Mouse (Mus musculus) heart, adult 8-10 months (tissue): Measurements from ENCODE around the gene Pnp. TPM values are rescaled to one million over a fixed set of nuclear protein-coding genes. Genes with fewer than 3 reads are reported as not detected.
"Not testable (repeated sequence)": the region's sequence is repeated elsewhere in the genome, so short reads cannot be mapped to it uniquely, and the experiment has no call there.

Source experiments
- DNase-seq: peaks from one replicate; pipeline ENCODE4 v3.0.0; 2022; ENCODE audit warnings: low spot score
- total RNA-seq, 4 experiments: library from RNA; stranded (reverse); gene quantifications; 2 replicates each; pipeline ENCODE4 v1.2.4; 2022

The Pnp gene
- total RNA-seq, 4 experiments from 2014 or later, result 8.0 to 10.9 (median 9.3) TPM

DNA sequence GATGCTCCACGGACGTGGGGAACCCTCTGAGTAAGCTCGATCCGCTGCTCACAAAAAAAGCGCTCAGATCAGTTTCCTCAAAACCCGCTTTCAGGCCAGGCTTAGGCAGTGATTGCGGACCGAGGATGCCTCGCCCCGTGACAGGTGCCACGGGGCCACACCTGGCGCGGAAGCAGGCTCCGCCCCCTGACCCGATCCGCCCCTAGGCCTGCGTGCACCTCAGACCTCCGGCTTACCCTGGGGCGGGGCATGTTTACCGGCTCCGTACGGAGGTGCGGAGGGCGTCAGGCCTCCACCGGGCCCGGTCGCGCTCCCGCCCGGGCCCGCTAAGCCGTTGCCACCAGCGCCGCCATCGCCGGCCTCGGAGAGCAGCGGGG is 517 bp upstream of the Pnp start:
- DNase-seq, result no peak

- no peak for DNase-seq
Observed at GRCm38 (mm10) chr14:50931493-50932020, 675 bp downstream of the Pnp start.

DNA sequence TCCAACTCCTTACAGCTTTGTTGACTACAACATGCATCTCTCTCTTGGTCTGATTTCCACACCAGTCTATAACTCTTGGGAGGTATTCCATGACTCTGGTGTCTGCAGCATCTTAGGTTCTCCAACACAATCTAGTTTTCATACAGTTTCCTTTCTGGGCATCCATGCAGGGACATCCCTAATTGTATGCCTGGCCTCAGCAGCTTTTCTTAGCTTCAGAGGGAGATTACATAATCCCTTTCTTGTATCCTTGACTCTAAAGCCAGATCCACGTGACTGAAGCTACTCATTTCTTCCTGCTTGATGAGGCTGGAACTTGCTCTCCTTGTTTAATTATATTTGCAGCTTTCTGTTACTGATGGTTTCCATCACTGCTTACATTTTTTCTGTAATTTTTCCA is 5.8 kb downstream of the Pnp start:
- no peak for DNase-seq

GRCm38 (mm10) chr14:50938119-50938908 is 7.4 kb downstream of the Pnp start:
- DNase-seq, result no peak

DNA sequence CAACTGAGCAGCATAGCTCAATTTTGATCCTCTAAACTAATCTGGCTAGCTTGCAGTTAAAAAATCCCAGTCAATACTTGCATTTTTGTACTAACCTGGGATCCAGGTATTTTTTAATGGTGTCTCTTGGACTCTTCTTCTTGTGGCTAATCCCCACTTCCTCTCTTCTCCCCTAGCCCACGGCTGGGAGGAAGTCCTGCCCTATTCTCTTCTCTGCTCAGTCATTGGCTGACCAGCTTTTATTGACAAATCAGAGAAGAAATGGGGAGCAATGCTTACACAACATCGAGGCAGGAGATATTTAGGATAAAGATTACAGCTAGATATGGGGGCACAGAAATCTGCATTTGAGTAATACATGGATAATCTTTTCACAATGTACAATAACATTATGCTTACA is 8.1 kb downstream of the Pnp start:
- no peak for DNase-seq

DNA sequence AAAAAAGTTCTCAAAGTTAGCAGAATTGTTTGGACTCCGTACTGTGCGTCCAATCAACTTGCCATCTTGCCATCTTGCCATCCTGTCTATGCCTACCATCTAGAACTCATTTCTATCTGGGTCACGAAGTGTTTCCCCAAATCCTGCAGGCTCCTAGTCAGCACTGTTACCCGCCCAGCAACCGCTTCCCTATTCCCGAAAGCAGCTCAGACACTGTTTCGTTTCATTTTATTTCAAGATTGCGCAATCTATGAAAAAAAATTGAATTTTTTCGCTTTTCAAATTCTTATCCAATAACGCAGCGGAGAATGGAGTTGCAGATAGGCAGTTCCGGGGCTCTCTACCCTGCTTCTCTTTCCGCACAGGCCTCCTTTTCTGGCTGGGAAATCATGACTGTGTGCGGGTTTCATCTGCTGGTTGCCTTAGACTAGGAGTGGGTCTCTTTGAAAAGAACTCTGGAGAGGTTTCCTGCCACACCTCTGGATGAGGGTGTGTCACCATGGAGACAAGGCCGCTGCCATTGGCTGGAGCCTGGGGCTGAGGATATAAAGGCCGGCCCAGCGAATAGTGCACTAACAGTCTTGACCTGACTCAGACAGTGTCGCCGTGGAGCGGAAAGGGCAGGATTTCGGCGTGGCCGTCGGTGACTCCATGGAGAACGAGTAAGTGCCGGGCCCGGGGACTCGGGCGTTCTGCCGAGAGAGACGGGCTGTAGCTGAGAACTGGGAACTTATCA is 13.2 kb downstream of the Pnp start, which contains the start of gene Gm49342:
Gm49342 (plus strand) TSS at position 586 of the 736 bp plus-strand sequence.
- peak; percentile 98 for DNase-seq

- DNase-seq, result not testable (repeated sequence)
Observed at GRCm38 (mm10) chr14:50944668-50945033, 13.8 kb downstream of the Pnp start.

DNA sequence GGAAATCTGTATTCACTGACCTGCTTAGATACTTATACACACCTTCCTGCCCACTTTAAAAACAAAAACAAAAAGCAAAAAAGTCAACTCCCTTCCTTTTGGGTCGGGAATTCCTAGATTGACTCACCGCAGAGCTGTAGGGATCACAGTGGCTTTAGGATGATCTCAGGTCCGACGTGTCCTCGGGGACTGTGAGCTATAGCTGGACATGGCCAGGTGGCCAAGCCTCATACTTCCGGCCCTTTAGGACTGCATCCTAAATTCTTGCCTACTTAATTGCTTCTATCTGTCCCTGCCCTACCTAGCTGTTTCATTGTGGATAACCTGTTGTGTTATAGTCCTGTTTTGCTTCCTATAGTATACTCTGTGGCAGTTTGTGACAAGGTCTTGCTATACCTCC is 14.2 kb downstream of the Pnp start:
- not testable (repeated sequence) for DNase-seq

- not testable (repeated sequence) for DNase-seq
Observed at GRCm38 (mm10) chr14:50945526-50945925, 14.6 kb downstream of the Pnp start.

- DNase-seq, result no peak
Observed at GRCm38 (mm10) chr14:50955487-50955886, 24.6 kb downstream of the Pnp start.

GRCm38 (mm10) chr14:50955942-50956508 is 25.1 kb downstream of the Pnp start, which contains the start of gene Pnp2:
TSS of gene Pnp2 (plus strand) at chr14:50955992.
- DNase-seq, result peak; percentile 55

- not testable (repeated sequence) for DNase-seq
Observed at GRCm38 (mm10) chr14:50956724-50957123, 25.8 kb downstream of the Pnp start.

DNA sequence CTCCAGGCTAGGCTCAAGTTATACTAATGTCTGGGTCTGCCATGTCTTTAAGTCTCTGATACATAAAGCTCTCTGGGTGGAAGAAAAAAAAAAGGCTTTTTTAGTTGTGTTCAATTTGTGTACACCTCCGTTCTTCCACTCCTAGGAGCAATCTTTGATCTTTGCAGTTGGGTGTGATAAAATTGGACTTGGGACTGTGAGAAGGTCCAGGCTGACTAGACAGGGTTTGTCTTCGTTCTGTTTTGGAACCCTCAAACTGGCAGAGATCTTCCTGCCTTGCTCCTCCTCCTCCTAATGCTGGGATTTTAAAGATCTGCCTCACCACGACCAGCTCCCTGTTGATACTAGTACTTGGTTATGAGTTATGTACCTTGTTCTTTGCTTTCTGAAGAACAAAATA is 26.3 kb downstream of the Pnp start:
- DNase-seq, result not testable (repeated sequence)

DNA sequence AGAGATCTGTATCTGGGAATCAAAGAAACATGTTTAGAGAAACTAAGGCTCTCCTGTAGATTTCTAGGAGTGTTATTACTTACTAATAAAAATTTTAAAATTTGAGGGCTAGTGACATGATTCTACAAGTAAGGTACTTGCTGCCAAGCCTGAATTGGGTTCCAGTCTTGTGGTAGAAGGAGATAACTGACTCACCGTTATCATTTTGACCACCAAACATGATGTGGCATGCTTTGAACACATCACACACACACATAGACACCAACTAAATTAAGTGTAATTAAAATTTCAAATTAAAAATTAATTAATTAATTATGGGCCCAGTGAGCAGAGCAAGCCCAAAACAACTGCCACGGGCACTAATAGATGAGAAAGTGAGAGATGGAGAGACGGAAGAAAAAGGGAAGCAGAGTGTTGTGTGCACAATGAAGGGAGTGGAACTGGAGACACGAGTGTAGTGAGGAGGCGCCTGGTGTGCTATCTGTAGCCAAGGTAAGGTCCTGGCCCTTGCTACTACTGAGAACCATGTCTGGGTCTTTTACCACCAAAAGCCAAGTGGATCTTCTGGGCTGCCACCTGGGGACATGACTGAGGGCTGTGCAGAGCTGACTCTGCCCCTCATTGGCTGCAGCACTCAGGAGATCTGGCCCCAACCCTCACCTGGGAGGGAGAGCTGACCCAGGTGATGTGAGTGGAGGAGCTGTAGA is 27.6 kb downstream of the Pnp start:
- DNase-seq, result not testable (repeated sequence)

GRCm38 (mm10) chr14:50968216-50968980 is 37.5 kb downstream of the Pnp start:
- DNase-seq, result no peak

DNA sequence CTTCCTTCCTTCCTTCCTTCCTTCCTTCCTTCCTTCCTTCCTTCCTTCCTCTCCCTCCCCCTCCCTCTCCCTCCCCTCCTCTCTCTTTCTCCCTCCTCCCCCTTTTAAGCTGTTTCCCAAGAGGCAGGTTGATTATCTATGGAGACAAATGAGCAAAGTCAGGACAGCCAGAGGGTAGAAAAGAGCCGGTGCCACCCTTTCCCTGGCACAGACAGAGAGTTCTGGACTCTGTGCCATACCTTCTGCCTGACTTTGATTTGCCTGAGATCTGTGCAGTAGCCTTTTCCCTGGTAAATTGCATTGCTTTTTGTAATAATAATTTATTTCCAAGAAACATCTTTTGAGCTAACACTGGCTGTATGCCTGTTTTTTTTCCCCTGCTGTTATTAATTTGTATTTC is 38.2 kb downstream of the Pnp start:
- DNase-seq, result no peak

GRCm38 (mm10) chr14:50969558-50970544 is 39.0 kb downstream of the Pnp start:
- DNase-seq, result peak; percentile 38

- DNase-seq, result no peak
Observed at GRCm38 (mm10) chr14:50970822-50971221, 39.9 kb downstream of the Pnp start.

GRCm38 (mm10) chr14:50973054-50973453 is 42.2 kb downstream of the Pnp start:
- DNase-seq, result not testable (repeated sequence)

DNA sequence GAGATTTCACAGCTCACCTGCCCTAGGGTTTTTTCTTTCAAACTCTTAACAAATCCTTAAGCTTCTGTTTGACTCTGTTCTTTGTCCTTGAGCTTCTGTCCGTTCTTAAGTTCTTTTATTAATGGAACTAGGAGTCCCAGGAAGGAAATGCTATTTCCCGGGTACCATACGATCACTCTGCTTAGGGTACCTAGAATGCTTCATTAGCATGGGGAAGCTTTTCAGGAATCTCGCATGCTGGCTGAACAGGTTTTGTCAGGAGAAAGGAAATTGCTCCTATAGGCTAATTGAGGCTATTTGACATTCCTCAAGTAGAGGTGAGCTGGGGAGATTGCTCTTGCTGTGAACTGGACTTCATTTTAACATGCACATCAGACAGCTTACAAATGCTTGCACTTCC is 42.8 kb downstream of the Pnp start:
- DNase-seq, result no peak
